Mouse (Mus musculus): ENCODE measurements around the gene Dnaja1. TPM values are rescaled to one million over a fixed set of nuclear protein-coding genes. Genes with fewer than 3 reads are reported as not detected.

The Dnaja1 gene
- polyA plus RNA-seq (2016; fragmentation: Nextera tagmentation; extraction: Ambion mirVana), result 459 and 511 TPM in 2 replicates

GRCm38 (mm10) chr4:40722011-40722666, at the start of gene Dnaja1:
Gene Dnaja1 (plus strand): TSS chr4:40722150.
- Histone ChIP-seq H3K4me1 (replicated peaks) (peaks cover 34% of the 10 kb centered on the region), H3K9ac (replicated peaks) (peak within 1 kb of the TSS; percentile 97), H3K4me2 (peak within 1 kb of the TSS; percentile 66), H3K36me3 (peaks cover 29% of the 10 kb centered on the region), H3K27ac (peak within 1 kb of the TSS; percentile 100), H3K27me3 (no peaks in the 10 kb centered on the region), H3K4me3 (replicated peaks) (peak within 1 kb of the TSS; percentile 89), H3K9me3 (no peaks in the 10 kb centered on the region)
- peak; percentile 92 for ATAC-seq (ENCODE audit: insufficient number of reproducible peaks, insufficient read depth, low FRiP score, low TSS enrichment, low read depth)
- WGBS, result under 1% methylated on average over 51 of the region's 54 CpGs

GRCm38 (mm10) chr4:40673526-40673925, 48.4 kb upstream of the Dnaja1 start:
- no peak overlapping the region for H3K4me2 ChIP-seq
- 84% methylated on average over 5 of the region's 5 CpGs for WGBS
- no peak for ATAC-seq (ENCODE audit: insufficient number of reproducible peaks, insufficient read depth, low FRiP score, low TSS enrichment, low read depth)
- H3K9me3 ChIP-seq, result no peaks in the 10 kb centered on the region
- H3K9ac ChIP-seq (replicated peaks), result no peak overlapping the region
- no peaks in the 10 kb centered on the region for H3K36me3 ChIP-seq
- peaks cover 12% of the 10 kb centered on the region for H3K4me1 ChIP-seq (replicated peaks)
- no peak overlapping the region for H3K4me3 ChIP-seq (replicated peaks)
- H3K27me3 ChIP-seq, result peaks cover 6% of the 10 kb centered on the region
- no peak overlapping the region for H3K27ac ChIP-seq

DNA sequence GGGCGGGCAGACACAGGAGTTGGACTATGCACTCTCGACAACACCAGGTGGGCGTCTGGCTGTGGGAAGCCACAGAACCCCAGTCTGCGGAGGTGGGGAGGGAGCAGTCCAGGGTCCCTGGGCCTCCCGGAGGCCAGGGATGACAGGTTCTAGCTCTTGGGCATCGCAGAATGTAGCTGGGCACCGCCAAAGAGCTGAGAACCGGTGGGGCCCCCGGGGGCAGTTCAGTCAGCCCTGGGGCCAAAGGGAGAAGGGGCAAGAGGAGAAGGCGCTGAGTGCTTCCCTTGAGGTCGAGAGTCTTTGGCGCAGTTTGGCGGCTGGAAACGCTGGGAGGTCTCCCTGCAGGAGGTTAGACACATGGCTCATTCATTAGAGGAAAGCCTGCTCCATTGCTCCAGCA, 45.6 kb upstream of the Dnaja1 start:
- H3K27me3 ChIP-seq, result peaks cover 6% of the 10 kb centered on the region
- peak overlapping the region; percentile 44 for H3K9ac ChIP-seq (replicated peaks)
- no peaks in the 10 kb centered on the region for H3K9me3 ChIP-seq
- H3K36me3 ChIP-seq, result no peaks in the 10 kb centered on the region
- H3K4me1 ChIP-seq (replicated peaks), result peaks cover 12% of the 10 kb centered on the region
- 14% methylated on average over 14 of the region's 14 CpGs for WGBS
- H3K4me3 ChIP-seq (replicated peaks), result 0 out of 2 replicates have a peak overlapping the region, but pooled peaks have one; percentile 6
- peak overlapping the region; percentile 46 for H3K4me2 ChIP-seq
- no peak for ATAC-seq (ENCODE audit: insufficient number of reproducible peaks, insufficient read depth, low FRiP score, low TSS enrichment, low read depth)
- H3K27ac ChIP-seq, result no peak overlapping the region

DNA sequence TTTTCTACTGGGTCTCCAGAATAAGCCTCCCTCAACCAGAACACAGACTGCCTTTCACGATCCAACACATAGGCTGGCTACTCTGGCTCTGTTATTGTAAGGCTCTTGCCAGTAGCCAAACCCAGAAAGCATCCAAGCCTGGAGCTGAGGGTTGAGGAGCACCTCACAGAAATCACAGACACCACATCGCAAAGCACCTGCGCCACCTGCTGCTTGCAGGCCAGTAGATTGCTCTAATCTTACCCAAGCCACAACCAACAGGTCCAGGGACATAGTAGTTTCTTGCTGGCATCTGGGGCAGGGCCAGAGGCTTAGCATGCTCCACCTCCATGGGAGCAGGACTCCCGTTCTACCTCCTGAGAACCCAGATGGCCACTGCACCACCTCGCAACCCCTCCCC, 44.8 kb upstream of the Dnaja1 start:
- WGBS, result 33% methylated on average over 5 of the region's 5 CpGs
- H3K9me3 ChIP-seq, result no peaks in the 10 kb centered on the region
- 0 out of 2 replicates have a peak overlapping the region, but pooled peaks have one; percentile 46 for H3K4me2 ChIP-seq
- no peaks in the 10 kb centered on the region for H3K36me3 ChIP-seq
- H3K27ac ChIP-seq, result no peak overlapping the region
- peaks cover 6% of the 10 kb centered on the region for H3K27me3 ChIP-seq
- H3K9ac ChIP-seq (replicated peaks), result no peak overlapping the region
- H3K4me1 ChIP-seq (replicated peaks), result peaks cover 12% of the 10 kb centered on the region
- peak; percentile 33; the same call in 1 of the 2 replicates for ATAC-seq (ENCODE audit: insufficient number of reproducible peaks, insufficient read depth, low FRiP score, low TSS enrichment, low read depth)
- H3K4me3 ChIP-seq (replicated peaks), result no peak overlapping the region

DNA sequence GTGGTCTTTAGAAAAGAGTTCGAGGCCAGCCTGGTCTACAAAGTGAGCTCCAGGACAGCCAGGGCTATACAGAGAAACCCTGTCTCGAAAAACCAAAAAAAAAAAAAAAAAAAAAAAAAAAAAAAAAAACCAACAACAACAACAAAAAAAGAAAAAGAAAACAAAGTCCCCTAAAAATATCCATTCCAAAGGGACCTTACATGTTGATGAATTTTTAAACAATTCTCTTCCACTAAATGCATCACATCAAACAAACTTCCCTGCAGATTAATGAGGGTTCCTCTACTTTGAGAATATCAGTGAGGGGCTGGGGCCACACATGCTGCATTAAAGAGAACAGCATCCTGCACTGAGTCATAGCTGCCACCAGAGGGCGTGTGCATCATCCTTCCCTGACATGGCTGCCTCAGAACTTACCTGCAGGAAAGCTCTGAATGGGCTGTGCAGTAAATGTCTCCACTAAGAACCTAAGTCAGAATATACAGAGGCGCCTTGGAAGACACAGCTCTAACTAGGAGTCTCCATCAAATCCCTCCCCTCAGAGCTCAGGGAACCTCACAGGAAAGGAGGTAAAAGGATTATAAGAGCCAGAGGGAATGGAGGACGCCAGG, 41.6 kb upstream of the Dnaja1 start:
- H3K4me1 ChIP-seq (replicated peaks), result peaks cover 12% of the 10 kb centered on the region
- H3K9ac ChIP-seq (replicated peaks), result no peak overlapping the region
- H3K9me3 ChIP-seq, result no peaks in the 10 kb centered on the region
- WGBS, result 47% methylated on average over 5 of the region's 5 CpGs
- no peak overlapping the region for H3K4me3 ChIP-seq (replicated peaks)
- H3K27ac ChIP-seq, result no peak overlapping the region
- no peak for ATAC-seq (ENCODE audit: insufficient number of reproducible peaks, insufficient read depth, low FRiP score, low TSS enrichment, low read depth)
- peaks cover 10% of the 10 kb centered on the region; the same call in 1 of the 2 replicates for H3K36me3 ChIP-seq
- peaks cover 6% of the 10 kb centered on the region for H3K27me3 ChIP-seq
- H3K4me2 ChIP-seq, result no peak overlapping the region

DNA sequence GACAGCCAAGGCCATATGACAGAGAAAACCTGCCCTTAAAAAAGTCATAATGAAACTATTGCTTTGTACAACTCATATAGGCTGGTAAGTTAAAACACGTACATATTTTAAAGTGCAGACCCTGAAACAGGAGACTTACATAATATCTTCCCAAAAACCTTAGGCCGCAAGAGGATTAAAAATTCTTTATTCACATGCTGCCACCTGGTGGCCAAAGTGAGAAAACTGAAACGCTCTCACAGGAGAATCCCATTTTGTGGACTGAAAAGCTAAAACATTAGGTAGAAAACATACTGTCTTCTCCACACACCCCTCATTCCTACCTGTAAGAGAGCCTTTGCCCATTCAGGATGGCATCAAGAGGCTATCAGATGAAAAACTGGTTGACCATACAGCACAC, 40.0 kb upstream of the Dnaja1 start:
- no peak overlapping the region for H3K4me3 ChIP-seq (replicated peaks)
- WGBS, result 21% methylated on average over 3 of the region's 3 CpGs
- H3K4me1 ChIP-seq (replicated peaks), result peaks cover 3% of the 10 kb centered on the region; the same call in 1 of the 2 replicates
- H3K27ac ChIP-seq, result no peak overlapping the region
- peaks cover 24% of the 10 kb centered on the region for H3K36me3 ChIP-seq
- no peak overlapping the region for H3K9ac ChIP-seq (replicated peaks)
- no peak overlapping the region for H3K4me2 ChIP-seq
- H3K27me3 ChIP-seq, result peaks cover 2% of the 10 kb centered on the region; the same call in 1 of the 2 replicates
- ATAC-seq (ENCODE audit: insufficient number of reproducible peaks, insufficient read depth, low FRiP score, low TSS enrichment, low read depth), result no peak
- no peaks in the 10 kb centered on the region for H3K9me3 ChIP-seq

DNA sequence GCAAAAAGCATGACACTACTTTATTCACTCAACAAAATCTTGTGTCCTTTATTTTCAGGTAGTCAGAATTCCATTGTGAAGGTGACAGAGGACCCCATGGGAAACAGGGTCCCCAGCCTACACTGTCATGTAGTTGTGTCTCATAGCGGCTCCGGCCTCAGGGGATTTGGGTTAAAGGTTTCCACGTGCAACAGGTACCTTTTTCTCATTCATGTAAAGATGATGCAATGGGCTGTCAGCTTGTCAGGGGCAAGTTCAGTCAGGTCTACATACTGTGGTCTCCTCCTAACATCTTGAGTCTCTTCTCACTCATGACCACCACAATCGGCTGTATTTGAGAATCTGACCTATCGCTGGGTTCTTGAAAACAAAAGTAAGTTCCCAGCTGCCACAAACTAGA, 39.6 kb upstream of the Dnaja1 start:
- no peaks in the 10 kb centered on the region for H3K9me3 ChIP-seq

DNA sequence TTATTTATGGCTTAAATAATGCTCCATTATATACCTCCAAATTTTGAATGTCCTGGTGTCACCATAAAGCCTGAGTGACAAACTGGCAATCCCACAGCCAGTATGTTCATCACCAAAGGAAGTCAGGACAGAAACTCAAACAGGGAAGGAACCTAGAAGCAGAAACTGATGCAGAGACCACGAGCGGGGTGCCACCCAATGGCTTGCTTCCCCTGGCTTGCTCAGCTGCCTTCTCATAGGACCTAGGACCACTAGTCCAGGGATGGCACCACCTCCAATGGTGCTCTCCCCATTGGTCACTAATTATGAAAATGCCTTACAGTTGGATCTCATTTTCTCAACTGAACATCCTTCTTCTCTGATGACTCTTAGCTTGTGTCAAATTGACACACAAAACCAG, 38.6 kb upstream of the Dnaja1 start:
- WGBS, result 88% methylated on average over 2 of the region's 2 CpGs
- H3K27me3 ChIP-seq, result no peaks in the 10 kb centered on the region
- no peak overlapping the region for H3K4me3 ChIP-seq (replicated peaks)
- peaks cover 34% of the 10 kb centered on the region for H3K36me3 ChIP-seq
- no peaks in the 10 kb centered on the region for H3K4me1 ChIP-seq (replicated peaks)
- H3K9me3 ChIP-seq, result no peaks in the 10 kb centered on the region
- H3K9ac ChIP-seq (replicated peaks), result no peak overlapping the region
- H3K4me2 ChIP-seq, result no peak overlapping the region
- no peak overlapping the region for H3K27ac ChIP-seq
- ATAC-seq (ENCODE audit: insufficient number of reproducible peaks, insufficient read depth, low FRiP score, low TSS enrichment, low read depth), result no peak

More for the DNA sequence above, 39.6 kb upstream of the Dnaja1 start:
- no peak overlapping the region for H3K27ac ChIP-seq
- no peak overlapping the region for H3K9ac ChIP-seq (replicated peaks)
- peaks cover 27% of the 10 kb centered on the region for H3K36me3 ChIP-seq
- WGBS, result 87% methylated on average over 5 of the region's 5 CpGs
- H3K27me3 ChIP-seq, result peaks cover 2% of the 10 kb centered on the region; the same call in 1 of the 2 replicates
- ATAC-seq (ENCODE audit: insufficient number of reproducible peaks, insufficient read depth, low FRiP score, low TSS enrichment, low read depth), result no peak
- no peak overlapping the region for H3K4me3 ChIP-seq (replicated peaks)
- no peak overlapping the region for H3K4me2 ChIP-seq
- no peaks in the 10 kb centered on the region for H3K4me1 ChIP-seq (replicated peaks)

DNA sequence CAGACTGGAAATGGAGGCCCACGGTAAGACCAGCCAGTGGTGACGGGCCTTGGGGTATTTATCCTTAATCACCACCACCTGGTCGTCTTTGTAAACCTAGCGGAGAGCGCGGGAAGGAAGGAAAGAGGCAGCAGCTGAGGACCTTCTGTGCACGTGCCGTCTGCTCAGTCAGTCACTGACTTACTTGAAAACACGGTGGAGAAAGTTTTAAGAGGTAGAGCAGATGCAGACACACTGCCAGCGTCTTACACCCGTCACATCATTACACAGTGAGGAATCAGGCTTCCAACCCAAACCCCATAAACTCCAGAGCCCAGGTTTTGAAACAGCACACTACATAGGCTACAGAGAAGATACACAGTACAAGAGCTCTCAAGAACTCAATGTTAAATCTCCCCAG, 30.9 kb upstream of the Dnaja1 start:
- Histone ChIP-seq H3K4me1 (replicated peaks) (0 out of 2 replicates have a peak, but pooled peaks cover 2% of the 10 kb centered on the region), H3K4me2 (0 out of 2 replicates have a peak overlapping the region, but pooled peaks have one; percentile 0), H3K36me3 (peaks cover 78% of the 10 kb centered on the region), H3K27ac (no peak overlapping the region), H3K27me3 (no peaks in the 10 kb centered on the region), H3K9me3 (no peaks in the 10 kb centered on the region), H3K9ac (replicated peaks) (no peak overlapping the region), H3K4me3 (replicated peaks) (no peak overlapping the region)
- peak; percentile 34; the same call in 1 of the 2 replicates for ATAC-seq (ENCODE audit: insufficient number of reproducible peaks, insufficient read depth, low FRiP score, low TSS enrichment, low read depth)
- 33% methylated on average over 11 of the region's 11 CpGs for WGBS

DNA sequence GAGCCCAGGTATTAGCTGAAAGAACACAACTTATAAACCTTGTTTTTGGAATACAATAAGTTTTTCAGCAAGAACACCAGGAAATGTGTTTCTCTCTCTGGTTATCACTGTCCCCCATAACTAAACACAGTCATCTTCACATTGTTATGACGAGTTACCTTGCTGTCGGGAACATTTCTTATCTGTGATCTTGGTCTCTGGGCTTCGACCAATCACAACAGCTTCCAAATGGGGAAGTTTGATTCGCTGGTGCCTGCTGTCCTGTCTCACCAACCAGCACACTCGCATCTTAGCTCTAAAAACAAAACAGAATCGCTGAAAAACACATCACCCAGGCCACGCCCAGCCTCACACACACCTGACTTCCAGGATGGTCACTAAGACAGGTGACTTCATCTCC, 24.9 kb upstream of the Dnaja1 start:
- peaks cover 48% of the 10 kb centered on the region for H3K36me3 ChIP-seq
- H3K9ac ChIP-seq (replicated peaks), result no peak overlapping the region
- 80% methylated on average over 7 of the region's 7 CpGs for WGBS
- no peak overlapping the region for H3K4me2 ChIP-seq
- no peaks in the 10 kb centered on the region for H3K9me3 ChIP-seq
- ATAC-seq (ENCODE audit: insufficient number of reproducible peaks, insufficient read depth, low FRiP score, low TSS enrichment, low read depth), result no peak
- H3K27ac ChIP-seq, result no peak overlapping the region
- H3K4me1 ChIP-seq (replicated peaks), result peaks cover 5% of the 10 kb centered on the region
- no peaks in the 10 kb centered on the region for H3K27me3 ChIP-seq
- no peak overlapping the region for H3K4me3 ChIP-seq (replicated peaks)

DNA sequence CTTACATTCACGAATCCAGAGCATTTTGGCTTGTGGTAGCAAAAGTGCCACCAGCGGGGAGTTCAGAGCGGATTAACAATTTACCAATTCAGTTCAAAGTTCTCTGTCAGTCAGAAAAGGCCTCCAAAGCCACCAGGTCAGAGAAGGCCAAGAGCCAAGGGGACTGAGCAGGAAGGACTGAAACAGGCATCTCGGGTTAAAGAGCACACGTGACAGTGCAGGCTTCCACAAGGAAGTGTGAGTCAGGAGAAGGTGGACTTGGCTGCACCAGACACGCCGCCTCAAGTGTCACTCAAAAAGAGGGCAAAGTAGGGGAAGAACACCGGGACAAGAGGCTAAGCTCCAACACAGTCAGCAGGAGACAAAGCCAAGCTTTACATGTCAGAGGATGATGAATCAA, 21.7 kb upstream of the Dnaja1 start:
- Histone ChIP-seq H3K27me3 (no peaks in the 10 kb centered on the region), H3K9ac (replicated peaks) (no peak overlapping the region), H3K27ac (no peak overlapping the region), H3K4me1 (replicated peaks) (peaks cover 15% of the 10 kb centered on the region), H3K36me3 (peaks cover 19% of the 10 kb centered on the region), H3K9me3 (no peaks in the 10 kb centered on the region), H3K4me2 (no peak overlapping the region), H3K4me3 (replicated peaks) (no peak overlapping the region)
- 85% methylated on average over 8 of the region's 8 CpGs for WGBS
- ATAC-seq (ENCODE audit: insufficient number of reproducible peaks, insufficient read depth, low FRiP score, low TSS enrichment, low read depth), result no peak
